Mouse (Mus musculus): ENCODE data around the gene Stxbp6.

DNA sequence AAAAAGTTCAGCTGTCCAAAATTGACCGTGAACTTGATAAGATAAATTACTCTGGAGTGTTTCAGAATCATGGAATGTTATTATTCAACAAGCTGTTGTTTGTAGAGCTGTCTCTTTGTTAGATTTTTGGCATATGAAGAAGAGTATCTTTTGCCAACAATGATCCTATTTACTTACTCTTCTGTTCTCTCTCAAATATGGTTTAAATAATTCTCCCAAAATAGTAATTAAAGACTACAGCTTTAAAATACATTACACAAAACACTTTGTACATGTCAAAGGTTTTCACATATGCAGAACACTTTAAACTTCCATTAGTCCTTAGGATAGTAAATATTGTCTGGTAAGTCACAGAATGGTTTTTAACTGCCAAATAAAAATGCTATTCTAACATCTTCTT, 29.9 kb downstream of the Stxbp6 start:
- TF ChIP-seq POLR2A (IDR thresholded peaks at IDR 0.05; ENCODE audit: control insufficient read depth, low read depth, low read length) (no peak), CTCF (IDR thresholded peaks at IDR 0.05; ENCODE audit: control insufficient read depth, insufficient read depth, insufficient replicate concordance, low read depth, low read length) (no peak)

Data from testis, adult 2 months (tissue).